Mouse (Mus musculus) T-helper 2 cell (primary cell): ENCODE data around the gene Phf13.
"Not testable (repeated sequence)": the region's sequence is repeated elsewhere in the genome, so short reads cannot be mapped to it uniquely, and the experiment has no call there.

ENCODE experiments used
- in situ Hi-C: fragments of 300-600 bp; cut with MboI, MseI; formaldehyde crosslinking; loops from one replicate; pipeline ENCODE4 v1.15.1; 2025; ENCODE audit warnings: high pct_unique_total_duplicates

The Phf13 gene

GRCm38 (mm10) chr4:151996173-151996950 lies at the start of gene Phf13:
Phf13 (minus strand) TSS chr4:151996258.
- in situ Hi-C loops, result no loop called here

GRCm38 (mm10) chr4:152044609-152045008 lies 48.6 kb upstream of the Phf13 start:
- in situ Hi-C loops, result no loop called here

GRCm38 (mm10) chr4:152043171-152043570 lies 47.1 kb upstream of the Phf13 start:
- in situ Hi-C loops, result no loop called here

- in situ Hi-C loops, result no loop called here
Measured at GRCm38 (mm10) chr4:152041924-152042641, 46.0 kb upstream of the Phf13 start.

- in situ Hi-C loops, result no loop called here
Measured at GRCm38 (mm10) chr4:152039831-152040310, 43.8 kb upstream of the Phf13 start.

GRCm38 (mm10) chr4:152038985-152039830 lies 43.1 kb upstream of the Phf13 start, which contains the start of gene Nol9:
Nol9 (plus strand) TSS chr4:152039321.
- in situ Hi-C loops, result no loop called here

GRCm38 (mm10) chr4:152038225-152038984 lies 42.3 kb upstream of the Phf13 start, which contains the start of gene Tas1r1:
Tas1r1 (minus strand) TSS chr4:152038568.
- in situ Hi-C loops, result no loop called here

GRCm38 (mm10) chr4:152036464-152036863 lies 40.4 kb upstream of the Phf13 start:
- in situ Hi-C loops, result not testable (repeated sequence)

- in situ Hi-C loops, result no loop called here
Measured at GRCm38 (mm10) chr4:152032922-152033321, 36.9 kb upstream of the Phf13 start.

GRCm38 (mm10) chr4:152029997-152030396 lies 33.9 kb upstream of the Phf13 start:
- in situ Hi-C loops, result no loop called here

- in situ Hi-C loops, result no loop called here
Measured at GRCm38 (mm10) chr4:152029087-152029486, 33.0 kb upstream of the Phf13 start.

- in situ Hi-C loops, result no loop called here
Measured at GRCm38 (mm10) chr4:152028456-152028855, 32.4 kb upstream of the Phf13 start.

GRCm38 (mm10) chr4:152027524-152027923 lies 31.5 kb upstream of the Phf13 start, which contains the start of gene Zbtb48:
Zbtb48 (minus strand) TSS chr4:152027671.
- in situ Hi-C loops, result no loop called here

- in situ Hi-C loops, result no loop called here
Measured at GRCm38 (mm10) chr4:152026751-152027508, 30.9 kb upstream of the Phf13 start.

GRCm38 (mm10) chr4:152024525-152024924 lies 28.5 kb upstream of the Phf13 start:
- in situ Hi-C loops, result no loop called here

GRCm38 (mm10) chr4:152022506-152022905 lies 26.4 kb upstream of the Phf13 start:
- in situ Hi-C loops, result no loop called here

GRCm38 (mm10) chr4:152021568-152022097 lies 25.6 kb upstream of the Phf13 start:
- in situ Hi-C loops, result no loop called here

GRCm38 (mm10) chr4:152020024-152020423 lies 24.0 kb upstream of the Phf13 start:
- in situ Hi-C loops, result no loop called here

GRCm38 (mm10) chr4:152019073-152019472 lies 23.0 kb upstream of the Phf13 start:
- in situ Hi-C loops, result no loop called here
